Mouse (Mus musculus): ENCODE results near the gene Olfr1278.
"Not testable (repeated sequence)": the region's sequence is repeated elsewhere in the genome, so short reads cannot be mapped to it uniquely, and the experiment has no call there.

Gene Olfr1278

GRCm38 (mm10) chr2:111289836-111290235 is at the start of gene Olfr1278:
Olfr1278 (plus strand) TSS chr2:111290136.
- no peak for DNase-seq (ENCODE audit: extremely low read depth, insufficient read length, low spot score)

GRCm38 (mm10) chr2:111254216-111254615 is 35.7 kb upstream of the Olfr1278 start, which contains the start of gene Olfr1276:
Olfr1276 (plus strand) TSS chr2:111254516.
- no peak for DNase-seq (ENCODE audit: extremely low read depth, insufficient read length, low spot score)

GRCm38 (mm10) chr2:111274006-111274405 is 15.9 kb upstream of the Olfr1278 start, which contains the start of gene Olfr1277:
Olfr1277 (minus strand) TSS chr2:111274106.
- DNase-seq (ENCODE audit: extremely low read depth, insufficient read length, low spot score): no peak

- DNase-seq (ENCODE audit: extremely low read depth, insufficient read length, low spot score): no peak
Observed at GRCm38 (mm10) chr2:111298541-111298940, 8.6 kb downstream of the Olfr1278 start.

GRCm38 (mm10) chr2:111300374-111300773 is 10.4 kb downstream of the Olfr1278 start, which contains the start of gene Olfr1279:
Olfr1279 (plus strand) TSS chr2:111300635.
- DNase-seq (ENCODE audit: extremely low read depth, insufficient read length, low spot score): no peak

GRCm38 (mm10) chr2:111313717-111314116 is 23.8 kb downstream of the Olfr1278 start, which contains the start of gene Olfr1280:
Olfr1280 (plus strand) TSS chr2:111314017.
- DNase-seq (ENCODE audit: extremely low read depth, insufficient read length, low spot score): no peak

- no peak for DNase-seq (ENCODE audit: extremely low read depth, insufficient read length, low spot score)
Observed at GRCm38 (mm10) chr2:111326220-111326619, 36.3 kb downstream of the Olfr1278 start, which contains the start of gene Olfr1281. Olfr1281 (plus strand) TSS chr2:111326520.

- DNase-seq (ENCODE audit: extremely low read depth, insufficient read length, low spot score): not testable (repeated sequence)
Observed at GRCm38 (mm10) chr2:111333721-111334120, 43.8 kb downstream of the Olfr1278 start.

- no peak for DNase-seq (ENCODE audit: extremely low read depth, insufficient read length, low spot score)
Observed at GRCm38 (mm10) chr2:111335976-111336375, 46.0 kb downstream of the Olfr1278 start, which contains the start of gene Olfr1282. Olfr1282 (minus strand) TSS chr2:111336076.
